Mouse (Mus musculus): ENCODE measurements around the gene Lmx1a. TPM values are rescaled to one million over a fixed set of nuclear protein-coding genes. Genes with fewer than 3 reads are reported as not detected.

Lmx1a gene
- polyA plus RNA-seq, 1 experiment, result 0.18 TPM

GRCm38 (mm10) chr1:167691911-167692682 is 3.1 kb downstream of the Lmx1a start:
- no peaks in the 10 kb centered on the region for H3K36me3 ChIP-seq (ENCODE audit: control insufficient read depth, insufficient read depth, low read length, poor library complexity, severe bottlenecking)
- no peak overlapping the region for H3K9ac ChIP-seq (ENCODE audit: low read depth, poor library complexity, severe bottlenecking)
- H3K4me1 ChIP-seq (ENCODE audit: control insufficient read depth, insufficient read depth, low read length), result no peaks in the 10 kb centered on the region
- peaks cover 23% of the 10 kb centered on the region for H3K27me3 ChIP-seq (ENCODE audit: control insufficient read depth, insufficient read depth, low read length, poor library complexity, severe bottlenecking)
- TF ChIP-seq POLR2A (IDR thresholded peaks at IDR 0.05; ENCODE audit: insufficient read depth, low read length) (no peak), EP300 (IDR thresholded peaks at IDR 0.05; ENCODE audit: insufficient read depth, low read depth, low read length) (no peak), CTCF (IDR thresholded peaks at IDR 0.05; ENCODE audit: low read depth, low read length) (no peak)
- peak overlapping the region; percentile 20 for H3K4me3 ChIP-seq (ENCODE audit: low read depth, low read length)
- H3K27ac ChIP-seq (ENCODE audit: insufficient read depth, low read length), result no peak overlapping the region
- no peaks in the 10 kb centered on the region for H3K9me3 ChIP-seq (replicated peaks; ENCODE audit: control insufficient read depth, insufficient read depth, low read length, poor library complexity, severe bottlenecking)

- no peaks in the 10 kb centered on the region for H3K4me1 ChIP-seq (ENCODE audit: control insufficient read depth, insufficient read depth, low read length)
- H3K27me3 ChIP-seq (ENCODE audit: control insufficient read depth, insufficient read depth, low read length, poor library complexity, severe bottlenecking), result peaks cover 23% of the 10 kb centered on the region
- H3K4me3 ChIP-seq (ENCODE audit: low read depth, low read length), result no peak overlapping the region
- H3K36me3 ChIP-seq (ENCODE audit: control insufficient read depth, insufficient read depth, low read length, poor library complexity, severe bottlenecking), result no peaks in the 10 kb centered on the region
- H3K27ac ChIP-seq (ENCODE audit: insufficient read depth, low read length), result no peak overlapping the region
- H3K9me3 ChIP-seq (replicated peaks; ENCODE audit: control insufficient read depth, insufficient read depth, low read length, poor library complexity, severe bottlenecking), result no peaks in the 10 kb centered on the region
- no peak overlapping the region for H3K9ac ChIP-seq (ENCODE audit: low read depth, poor library complexity, severe bottlenecking)
- no peak for TF ChIP-seq POLR2A (IDR thresholded peaks at IDR 0.05; ENCODE audit: insufficient read depth, low read length)
- no peak for TF ChIP-seq CTCF (IDR thresholded peaks at IDR 0.05; ENCODE audit: low read depth, low read length)
- no peak for TF ChIP-seq EP300 (IDR thresholded peaks at IDR 0.05; ENCODE audit: insufficient read depth, low read depth, low read length)
Observed at GRCm38 (mm10) chr1:167692683-167693045, 3.6 kb downstream of the Lmx1a start.

- Histone ChIP-seq H3K36me3 (ENCODE audit: control insufficient read depth, insufficient read depth, low read length, poor library complexity, severe bottlenecking) (no peaks in the 10 kb centered on the region), H3K4me3 (ENCODE audit: low read depth, low read length) (no peak overlapping the region), H3K9ac (ENCODE audit: low read depth, poor library complexity, severe bottlenecking) (no peak overlapping the region), H3K27ac (ENCODE audit: insufficient read depth, low read length) (no peak overlapping the region), H3K9me3 (replicated peaks; ENCODE audit: control insufficient read depth, insufficient read depth, low read length, poor library complexity, severe bottlenecking) (no peaks in the 10 kb centered on the region), H3K27me3 (ENCODE audit: control insufficient read depth, insufficient read depth, low read length, poor library complexity, severe bottlenecking) (peaks cover 13% of the 10 kb centered on the region), H3K4me1 (ENCODE audit: control insufficient read depth, insufficient read depth, low read length) (no peaks in the 10 kb centered on the region)
- TF ChIP-seq CTCF (IDR thresholded peaks at IDR 0.05; ENCODE audit: low read depth, low read length), result no peak
- TF ChIP-seq POLR2A (IDR thresholded peaks at IDR 0.05; ENCODE audit: insufficient read depth, low read length), result no peak
- TF ChIP-seq EP300 (IDR thresholded peaks at IDR 0.05; ENCODE audit: insufficient read depth, low read depth, low read length), result no peak
Observed at GRCm38 (mm10) chr1:167693499-167694240, 4.6 kb downstream of the Lmx1a start.

- Histone ChIP-seq H3K36me3 (ENCODE audit: control insufficient read depth, insufficient read depth, low read length, poor library complexity, severe bottlenecking) (no peaks in the 10 kb centered on the region), H3K27ac (ENCODE audit: insufficient read depth, low read length) (no peak overlapping the region), H3K27me3 (ENCODE audit: control insufficient read depth, insufficient read depth, low read length, poor library complexity, severe bottlenecking) (peaks cover 11% of the 10 kb centered on the region), H3K9ac (ENCODE audit: low read depth, poor library complexity, severe bottlenecking) (no peak overlapping the region), H3K4me1 (ENCODE audit: control insufficient read depth, insufficient read depth, low read length) (no peaks in the 10 kb centered on the region), H3K9me3 (replicated peaks; ENCODE audit: control insufficient read depth, insufficient read depth, low read length, poor library complexity, severe bottlenecking) (no peaks in the 10 kb centered on the region), H3K4me3 (ENCODE audit: low read depth, low read length) (no peak overlapping the region)
- no peak for TF ChIP-seq EP300 (IDR thresholded peaks at IDR 0.05; ENCODE audit: insufficient read depth, low read depth, low read length)
- no peak for TF ChIP-seq CTCF (IDR thresholded peaks at IDR 0.05; ENCODE audit: low read depth, low read length)
- TF ChIP-seq POLR2A (IDR thresholded peaks at IDR 0.05; ENCODE audit: insufficient read depth, low read length), result no peak
Observed at GRCm38 (mm10) chr1:167694731-167695130, 5.7 kb downstream of the Lmx1a start.

- Histone ChIP-seq H3K4me1 (ENCODE audit: control insufficient read depth, insufficient read depth, low read length) (no peaks in the 10 kb centered on the region), H3K9me3 (replicated peaks; ENCODE audit: control insufficient read depth, insufficient read depth, low read length, poor library complexity, severe bottlenecking) (no peaks in the 10 kb centered on the region), H3K4me3 (ENCODE audit: low read depth, low read length) (no peak overlapping the region), H3K27ac (ENCODE audit: insufficient read depth, low read length) (no peak overlapping the region), H3K27me3 (ENCODE audit: control insufficient read depth, insufficient read depth, low read length, poor library complexity, severe bottlenecking) (peaks cover 3% of the 10 kb centered on the region; the same call in 1 of the 2 replicates), H3K36me3 (ENCODE audit: control insufficient read depth, insufficient read depth, low read length, poor library complexity, severe bottlenecking) (no peaks in the 10 kb centered on the region), H3K9ac (ENCODE audit: low read depth, poor library complexity, severe bottlenecking) (no peak overlapping the region)
- TF ChIP-seq POLR2A (IDR thresholded peaks at IDR 0.05; ENCODE audit: insufficient read depth, low read length) (no peak), CTCF (IDR thresholded peaks at IDR 0.05; ENCODE audit: low read depth, low read length) (no peak), EP300 (IDR thresholded peaks at IDR 0.05; ENCODE audit: insufficient read depth, low read depth, low read length) (no peak)
Observed at GRCm38 (mm10) chr1:167695910-167696459, 6.9 kb downstream of the Lmx1a start.

Measured in ES-Bruce4 (cell line).